Mouse (Mus musculus) heart, adult 2 months (tissue): ENCODE measurements around the gene Me1.

Source experiments
- CTCF ChIP-seq: fragments of 200-600 bp; IDR thresholded peaks from 2 replicates; pipeline ENCODE4 v1.8.1; 2022; ENCODE audit warnings: antibody characterized with exemption, mild to moderate bottlenecking, moderate library complexity
- EP300 ChIP-seq: fragments of 200-500 bp; IDR thresholded peaks from 2 replicates; pipeline ENCODE4 v1.6.1; 2011; ENCODE audit warnings: low read depth, low read length, control low read depth; ENCODE audit not compliant: insufficient read depth
- POLR2A ChIP-seq: fragments of 200-500 bp; IDR thresholded peaks from 2 replicates; pipeline ENCODE4 v1.6.1; 2011; ENCODE audit warnings: mild to moderate bottlenecking, low read depth, low read length, control low read depth; ENCODE audit not compliant: insufficient read depth

- no peak for TF ChIP-seq CTCF
- no peak for TF ChIP-seq POLR2A
- no peak for TF ChIP-seq EP300
These were observed 19.5 kb downstream of the Me1 start for GRCm38 (mm10) chr9:86676246-86676645.
